Mouse (Mus musculus): ENCODE data around the gene Lig4. TPM values are rescaled to one million over a fixed set of nuclear protein-coding genes. Genes with fewer than 3 reads are reported as not detected.

Gene Lig4
- 13.3 TPM for polyA plus RNA-seq (2014; fragmentation: Illumina TruSeq; extraction: RNeasy Lipid Tissue Mini Kit (QIAGEN cat#74804); ENCODE audit: low read depth, low replicate concordance)

DNA sequence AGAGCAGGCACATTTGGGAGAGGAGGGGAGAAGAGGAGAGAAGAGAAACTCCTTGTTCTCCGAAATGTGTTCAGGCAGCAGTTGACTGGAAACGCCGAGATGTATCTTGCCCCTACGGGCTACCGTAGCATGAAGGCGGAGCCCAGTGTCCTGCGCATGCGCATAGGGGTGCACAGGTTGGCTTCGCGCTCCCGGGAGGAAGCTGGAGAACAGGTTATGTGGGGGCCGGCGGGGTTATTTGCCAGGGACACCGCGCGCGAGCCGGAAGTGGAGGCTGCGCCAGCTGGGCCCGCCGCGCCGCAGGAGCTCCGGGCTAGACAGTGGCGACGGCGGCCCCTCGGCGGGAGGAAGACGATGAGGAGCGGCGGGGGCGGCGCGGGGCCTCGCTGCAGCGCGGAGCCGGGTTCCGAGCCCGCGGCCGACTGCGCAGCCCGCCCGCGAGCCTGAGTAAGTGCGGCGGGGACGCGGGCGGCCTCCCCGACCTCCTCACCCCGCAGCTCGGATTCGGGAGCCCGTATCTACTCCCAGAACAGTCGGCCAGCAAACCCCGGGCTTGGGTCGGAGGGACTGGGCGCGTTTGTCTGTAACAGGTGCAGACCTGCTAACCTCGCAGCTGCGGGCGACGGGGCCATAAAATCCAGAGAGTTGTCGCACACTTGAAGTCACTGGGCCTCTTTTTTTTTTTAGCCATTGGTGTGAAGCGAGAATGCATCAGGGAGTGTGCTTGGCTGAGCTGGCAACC is at the start of gene Lig4, which contains the start of gene Abhd13:
TSS of gene Lig4 (minus strand) at position 114 of the 742 bp plus-strand sequence.
TSS of gene Abhd13 (plus strand) at position 135 of the 742 bp plus-strand sequence.

DNA sequence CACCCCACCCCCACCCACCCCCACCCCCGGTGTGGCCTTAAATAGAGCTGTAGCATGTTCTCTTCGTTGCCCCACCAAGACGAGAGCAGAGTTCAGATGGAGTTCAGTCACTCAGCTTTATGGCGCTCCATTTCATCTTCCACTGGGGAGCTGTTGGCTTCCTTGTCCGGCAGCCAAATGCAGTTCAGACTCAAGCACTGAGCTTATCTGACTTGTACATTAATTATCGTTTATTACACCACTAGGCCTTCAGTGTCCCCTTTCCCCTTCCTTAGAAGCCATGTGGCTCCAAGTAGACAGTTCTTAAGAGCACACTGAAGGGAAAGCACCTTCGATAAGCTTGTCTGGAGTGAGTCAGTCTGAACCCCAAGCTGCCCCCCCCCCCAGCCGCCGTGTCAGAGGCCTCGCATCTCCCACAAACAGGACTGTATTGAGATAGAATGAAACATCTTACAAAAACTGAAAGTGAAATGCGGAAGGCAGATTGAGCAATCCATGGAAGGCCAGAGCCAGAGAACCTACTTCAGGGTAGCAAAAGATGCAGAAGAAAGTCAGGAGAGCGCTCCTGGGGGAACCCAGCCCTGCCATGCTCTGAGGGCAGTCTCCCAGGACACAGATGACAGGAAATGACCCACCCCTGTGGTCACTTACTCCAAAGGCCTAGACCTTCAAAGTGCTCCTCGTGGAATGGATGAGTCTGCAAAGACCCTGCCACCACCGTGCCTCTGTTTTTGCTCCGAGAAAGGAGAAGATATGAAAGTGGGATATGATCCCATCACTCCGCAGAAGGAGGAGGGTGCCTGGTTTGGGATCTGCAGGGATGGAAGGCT is 28.9 kb upstream of the Lig4 start, which contains the start of gene Tnfsf13b:
TSS of gene Tnfsf13b (plus strand) at position 312 of the 830 bp plus-strand sequence.

Other genes with a start within 250 kb of the Lig4 start
- gene Fam155a, start 206.5 kb downstream of the Lig4 start, polyA plus RNA-seq (2014; fragmentation: Illumina TruSeq; extraction: RNeasy Lipid Tissue Mini Kit (QIAGEN cat#74804); ENCODE audit: low read depth, low replicate concordance), result not detected
- not detected for gene Gm10217, start 113.4 kb downstream of the Lig4 start, polyA plus RNA-seq (2014; fragmentation: Illumina TruSeq; extraction: RNeasy Lipid Tissue Mini Kit (QIAGEN cat#74804); ENCODE audit: low read depth, low replicate concordance)
- gene Abhd13, start within 50 bp of the Lig4 start, polyA plus RNA-seq (2014; fragmentation: Illumina TruSeq; extraction: RNeasy Lipid Tissue Mini Kit (QIAGEN cat#74804); ENCODE audit: low read depth, low replicate concordance), result 41.9 TPM
- 1.3 TPM for gene Tnfsf13b, start 28.8 kb upstream of the Lig4 start, polyA plus RNA-seq (2014; fragmentation: Illumina TruSeq; extraction: RNeasy Lipid Tissue Mini Kit (QIAGEN cat#74804); ENCODE audit: low read depth, low replicate concordance)
- gene Myo16, start 176.2 kb upstream of the Lig4 start, polyA plus RNA-seq (2014; fragmentation: Illumina TruSeq; extraction: RNeasy Lipid Tissue Mini Kit (QIAGEN cat#74804); ENCODE audit: low read depth, low replicate concordance), result not detected

Measured in kidney, adult 10 weeks (tissue).